Mouse (Mus musculus) limb, embryonic 11.5 days (tissue): ENCODE measurements around the gene Epn1. TPM values are rescaled to one million over a fixed set of nuclear protein-coding genes. Genes with fewer than 3 reads are reported as not detected.

ENCODE experiments used
- ATAC-seq: fragments of 200-750 bp; cut with Nextera tagmentation; 2 replicates; pipeline ENCODE4 v1.8.0; 2017; ENCODE audit warnings: low read depth; ENCODE audit not compliant: insufficient number of reproducible peaks, low FRiP score, low TSS enrichment
- DNase-seq: peaks from one replicate; pipeline ENCODE4 v3.0.0-alpha.2; 2015; ENCODE audit warnings: low spot score
- H3K27ac ChIP-seq: fragments of 300-500 bp; sonication (generic); replicated peaks from 2 replicates; pipeline ENCODE4 v1.5.1; 2014; ENCODE audit warnings: low read depth, mild to moderate bottlenecking, low read length
- H3K27me3 ChIP-seq: fragments of 300-500 bp; sonication (generic); 2 replicates; pipeline ENCODE4 v1.6.1; 2014; ENCODE audit warnings: mild to moderate bottlenecking, low read length, mixed read lengths; ENCODE audit not compliant: control insufficient read depth, insufficient read depth
- H3K36me3 ChIP-seq: fragments of 300-500 bp; sonication (generic); 2 replicates; pipeline ENCODE4 v1.6.1; 2014; ENCODE audit warnings: mild to moderate bottlenecking, low read length, moderate library complexity, mixed read lengths; ENCODE audit not compliant: control insufficient read depth, insufficient read depth
- H3K4me1 ChIP-seq: fragments of 300-500 bp; sonication (generic); 2 replicates; pipeline ENCODE4 v1.6.1; 2014; ENCODE audit warnings: low read length, mixed read lengths; ENCODE audit not compliant: control insufficient read depth, insufficient read depth
- H3K4me2 ChIP-seq: fragments of 300-500 bp; sonication (generic); 2 replicates; pipeline ENCODE4 v1.6.1; 2014; ENCODE audit warnings: low read depth, mild to moderate bottlenecking, moderate library complexity; ENCODE audit not compliant: severe bottlenecking
- H3K4me3 ChIP-seq: fragments of 300-500 bp; sonication (generic); 2 replicates; pipeline ENCODE4 v1.5.1; 2014; ENCODE audit warnings: low read depth, low read length
- H3K9ac ChIP-seq: fragments of 300-500 bp; sonication (generic); 2 replicates; pipeline ENCODE4 v1.6.1; 2014; ENCODE audit warnings: mild to moderate bottlenecking, low read length
- H3K9me3 ChIP-seq: fragments of 300-500 bp; sonication (generic); 2 replicates; pipeline ENCODE4 v1.6.1; 2016; ENCODE audit warnings: low read length; ENCODE audit not compliant: control insufficient read depth
- WGBS: fragments of 180-500 bp; shearing (Covaris S2); extraction: QIAGEN DNeasy Blood & Tissue Kit; methylation state at CpG from one replicate; pipeline ENCODE4 v1.1.7; 2014; 5-methylcytosine and 5-hydroxymethylcytosine counted together
- polyA plus RNA-seq: library from polyadenylated mRNA; unstranded; fragments of >200 nt; fragmentation: Nextera tagmentation; extraction: Ambion mirVana; gene quantifications from 2 replicates; pipeline ENCODE4 v1.2.1, GENCODE M21; 2014

The Epn1 gene
- polyA plus RNA-seq, 1 experiment from 2014 or later = 62.2 TPM

DNA sequence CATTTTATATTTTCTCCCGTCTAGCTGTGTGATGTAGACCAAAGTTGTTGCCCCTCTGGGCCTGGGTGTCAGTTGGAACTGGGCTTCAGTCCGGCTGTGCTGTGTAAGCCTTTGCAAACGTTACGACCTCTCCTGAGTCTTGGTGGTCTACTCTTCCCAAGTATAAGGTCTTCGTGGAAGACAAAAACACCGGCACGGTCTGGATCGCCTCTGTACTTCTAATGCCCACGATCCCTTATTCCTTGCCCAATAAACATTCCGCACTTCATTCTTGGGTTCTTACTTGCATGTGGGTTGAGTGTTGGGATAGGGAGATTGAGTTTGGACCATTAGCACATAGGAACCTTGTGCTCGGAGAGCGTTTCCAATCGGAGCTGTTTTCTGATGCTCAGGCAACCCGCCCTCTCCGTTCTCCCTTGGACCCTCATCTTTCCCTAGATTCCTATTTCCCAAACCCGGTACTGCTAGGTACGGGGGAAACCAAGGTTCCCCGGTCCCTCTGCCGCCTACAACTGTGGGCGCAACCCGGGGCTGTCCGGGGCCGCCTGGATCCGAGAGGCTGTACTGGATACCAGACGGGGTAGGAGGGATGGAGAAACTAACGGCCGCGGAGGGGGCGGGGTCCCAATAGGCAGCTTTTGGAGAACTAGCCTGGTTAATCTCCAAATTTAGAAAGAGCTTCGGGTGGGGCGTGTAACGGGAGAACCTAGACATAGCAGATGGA is 26.4 kb upstream of the Epn1 start:
- H3K27me3 ChIP-seq = peaks cover 63% of the 10 kb centered on the region
- H3K36me3 ChIP-seq = no peaks in the 10 kb centered on the region
- ATAC-seq (no peak), DNase-seq (peak; percentile 53)
- H3K4me3 ChIP-seq = peak overlapping the region; percentile 64
- 9% methylated on average over 32 of the region's 32 CpGs for WGBS
- H3K4me1 ChIP-seq = peaks cover 12% of the 10 kb centered on the region
- peak overlapping the region; percentile 48 for H3K4me2 ChIP-seq
- peaks cover 5% of the 10 kb centered on the region; the same call in 1 of the 2 replicates for H3K9me3 ChIP-seq
- no peak overlapping the region for H3K27ac ChIP-seq
- H3K9ac ChIP-seq = no peak overlapping the region

DNA sequence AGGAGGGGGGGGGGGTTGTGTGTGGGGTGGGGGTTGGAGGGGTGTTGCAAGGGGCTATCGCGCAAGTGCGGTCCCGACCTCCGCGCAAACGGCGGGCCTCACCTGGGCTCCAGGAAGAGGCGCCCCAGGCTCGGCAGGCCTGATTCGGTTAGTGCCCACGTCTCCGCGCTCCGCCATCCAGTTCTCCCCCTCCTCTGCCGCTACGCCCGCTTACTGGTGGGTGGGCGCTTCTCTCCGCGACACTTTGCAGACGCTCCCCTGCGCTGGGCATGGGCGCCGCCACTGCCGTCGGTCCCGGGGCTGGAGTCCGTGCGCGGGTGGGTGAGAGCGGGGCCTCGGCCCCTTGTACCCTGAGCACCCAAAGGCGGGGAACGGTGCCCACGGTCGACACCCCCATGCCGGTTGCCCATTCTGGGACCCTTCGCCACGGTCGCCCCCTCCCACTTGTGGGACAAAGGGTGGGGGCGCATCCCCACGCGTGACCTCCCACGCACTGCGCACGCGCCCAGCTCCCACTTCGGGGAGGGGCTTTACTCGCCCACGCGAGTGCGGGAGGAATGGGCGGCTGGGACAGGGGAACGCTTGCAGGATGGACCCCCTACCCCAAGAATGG is 23.3 kb upstream of the Epn1 start:
- peak overlapping the region; percentile 74 for H3K4me2 ChIP-seq
- no peaks in the 10 kb centered on the region for H3K36me3 ChIP-seq
- peaks cover 20% of the 10 kb centered on the region for H3K4me1 ChIP-seq
- peak overlapping the region; percentile 52 for H3K4me3 ChIP-seq
- WGBS = 3% methylated on average over 53 of the region's 55 CpGs
- H3K27ac ChIP-seq = no peak overlapping the region
- H3K9me3 ChIP-seq = peaks cover 5% of the 10 kb centered on the region; the same call in 1 of the 2 replicates
- peak overlapping the region; percentile 72 for H3K9ac ChIP-seq
- H3K27me3 ChIP-seq = peaks cover 63% of the 10 kb centered on the region
- DNase-seq = peak; percentile 65
- ATAC-seq = no peak

DNA sequence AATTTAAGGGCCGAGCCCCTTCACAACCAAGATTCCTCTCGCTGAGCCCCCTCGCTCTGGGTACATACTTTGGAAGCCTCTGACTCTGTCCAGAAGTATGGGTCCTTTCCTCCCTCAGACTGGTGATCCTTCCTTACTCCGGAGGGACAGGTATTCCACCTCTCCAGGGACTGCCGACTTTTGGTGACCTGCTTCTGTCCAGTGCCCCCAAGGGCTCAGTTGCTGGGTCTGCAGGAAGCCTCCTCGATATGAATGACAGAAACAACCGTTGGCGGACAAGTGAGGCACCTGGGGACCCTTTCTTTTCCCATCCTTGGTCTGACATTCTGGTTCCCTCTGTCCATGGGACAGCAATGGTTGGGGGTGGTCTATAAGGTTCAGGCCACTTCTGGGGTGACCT is 22.7 kb upstream of the Epn1 start:
- Histone ChIP-seq H3K36me3 (no peaks in the 10 kb centered on the region), H3K4me2 (peak overlapping the region; percentile 74), H3K27me3 (peaks cover 57% of the 10 kb centered on the region), H3K9me3 (peaks cover 5% of the 10 kb centered on the region; the same call in 1 of the 2 replicates), H3K9ac (peak overlapping the region; percentile 72), H3K4me3 (peak overlapping the region; percentile 52), H3K4me1 (peaks cover 17% of the 10 kb centered on the region), H3K27ac (no peak overlapping the region)
- 39% methylated on average over 8 of the region's 8 CpGs for WGBS
- no peak for ATAC-seq
- DNase-seq = no peak

DNA sequence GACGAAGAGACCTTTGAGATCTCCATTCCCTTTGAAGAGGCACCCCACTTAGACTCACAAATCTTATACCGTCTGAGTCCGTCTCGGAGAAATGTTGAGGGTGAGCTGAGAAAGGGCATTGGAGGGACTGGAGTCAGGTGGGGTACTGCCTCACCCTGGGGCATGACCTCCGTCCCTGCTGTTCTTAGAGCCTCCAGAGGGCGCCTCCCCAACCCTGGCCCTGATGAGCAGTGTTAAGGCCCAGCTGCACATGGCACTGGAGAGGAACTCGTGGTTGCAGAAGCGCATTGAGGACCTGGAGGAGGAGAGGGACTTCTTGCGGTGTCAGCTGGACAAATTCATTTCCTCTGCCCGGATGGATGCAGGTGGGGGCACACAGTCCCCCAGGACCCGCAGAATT is 22.2 kb upstream of the Epn1 start:
- 35% methylated on average over 11 of the region's 11 CpGs for WGBS
- Histone ChIP-seq H3K9ac (no peak overlapping the region), H3K4me3 (no peak overlapping the region), H3K36me3 (no peaks in the 10 kb centered on the region), H3K4me2 (peak overlapping the region; percentile 74; the same call in 1 of the 2 replicates), H3K27me3 (peaks cover 52% of the 10 kb centered on the region), H3K27ac (no peak overlapping the region), H3K4me1 (peaks cover 12% of the 10 kb centered on the region), H3K9me3 (peaks cover 5% of the 10 kb centered on the region; the same call in 1 of the 2 replicates)
- DNase-seq = no peak
- ATAC-seq = no peak

- no peak overlapping the region for H3K27ac ChIP-seq
- no peak for DNase-seq
- H3K27me3 ChIP-seq = peaks cover 44% of the 10 kb centered on the region
- ATAC-seq = no peak
- H3K4me2 ChIP-seq = no peak overlapping the region
- H3K36me3 ChIP-seq = no peaks in the 10 kb centered on the region
- H3K9me3 ChIP-seq = peaks cover 5% of the 10 kb centered on the region; the same call in 1 of the 2 replicates
- H3K4me1 ChIP-seq = peaks cover 8% of the 10 kb centered on the region
- H3K4me3 ChIP-seq = no peak overlapping the region
- no peak overlapping the region for H3K9ac ChIP-seq
- 93% methylated on average over 1 of the region's 1 CpGs for WGBS
Measured at GRCm38 (mm10) chr7:5058631-5059030, 21.4 kb upstream of the Epn1 start.

DNA sequence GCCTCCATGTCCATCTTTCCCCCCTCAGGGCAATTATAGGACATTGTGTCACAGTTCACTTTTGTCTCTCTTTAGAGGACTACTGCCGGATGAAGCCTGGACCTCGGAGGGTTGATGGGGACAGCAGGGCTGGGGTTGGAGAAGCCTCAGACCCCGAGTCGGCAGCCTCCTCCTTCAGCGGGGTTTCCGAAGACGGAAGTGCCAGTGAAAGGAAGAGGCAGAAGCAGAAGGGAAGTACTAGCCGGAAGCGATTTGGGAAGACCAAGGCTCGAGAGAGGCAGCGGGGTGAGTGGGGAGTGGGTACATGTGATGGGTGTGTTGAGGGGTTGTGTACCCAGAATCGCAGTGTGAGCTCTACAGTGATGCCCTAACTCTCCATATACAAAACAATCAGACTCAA is 20.6 kb upstream of the Epn1 start:
- Histone ChIP-seq H3K27me3 (peaks cover 36% of the 10 kb centered on the region), H3K4me2 (no peak overlapping the region), H3K4me3 (no peak overlapping the region), H3K27ac (no peak overlapping the region), H3K4me1 (peaks cover 8% of the 10 kb centered on the region), H3K9ac (no peak overlapping the region), H3K9me3 (peaks cover 5% of the 10 kb centered on the region; the same call in 1 of the 2 replicates), H3K36me3 (no peaks in the 10 kb centered on the region)
- 94% methylated on average over 12 of the region's 12 CpGs for WGBS
- ATAC-seq = no peak
- DNase-seq = no peak

GRCm38 (mm10) chr7:5060239-5060731 is 19.8 kb upstream of the Epn1 start:
- H3K4me2 ChIP-seq = peak overlapping the region; percentile 98
- ATAC-seq (peak; percentile 2; the same call in 1 of the 2 replicates), DNase-seq (peak; percentile 85)
- peaks cover 5% of the 10 kb centered on the region; the same call in 1 of the 2 replicates for H3K9me3 ChIP-seq
- H3K27ac ChIP-seq = peak overlapping the region; percentile 95
- WGBS = 2% methylated on average over 27 of the region's 27 CpGs
- H3K9ac ChIP-seq = peak overlapping the region; percentile 85
- H3K27me3 ChIP-seq = peaks cover 28% of the 10 kb centered on the region
- peaks cover 8% of the 10 kb centered on the region for H3K4me1 ChIP-seq
- H3K36me3 ChIP-seq = no peaks in the 10 kb centered on the region; the same call in 1 of the 2 replicates
- peak overlapping the region; percentile 72 for H3K4me3 ChIP-seq

DNA sequence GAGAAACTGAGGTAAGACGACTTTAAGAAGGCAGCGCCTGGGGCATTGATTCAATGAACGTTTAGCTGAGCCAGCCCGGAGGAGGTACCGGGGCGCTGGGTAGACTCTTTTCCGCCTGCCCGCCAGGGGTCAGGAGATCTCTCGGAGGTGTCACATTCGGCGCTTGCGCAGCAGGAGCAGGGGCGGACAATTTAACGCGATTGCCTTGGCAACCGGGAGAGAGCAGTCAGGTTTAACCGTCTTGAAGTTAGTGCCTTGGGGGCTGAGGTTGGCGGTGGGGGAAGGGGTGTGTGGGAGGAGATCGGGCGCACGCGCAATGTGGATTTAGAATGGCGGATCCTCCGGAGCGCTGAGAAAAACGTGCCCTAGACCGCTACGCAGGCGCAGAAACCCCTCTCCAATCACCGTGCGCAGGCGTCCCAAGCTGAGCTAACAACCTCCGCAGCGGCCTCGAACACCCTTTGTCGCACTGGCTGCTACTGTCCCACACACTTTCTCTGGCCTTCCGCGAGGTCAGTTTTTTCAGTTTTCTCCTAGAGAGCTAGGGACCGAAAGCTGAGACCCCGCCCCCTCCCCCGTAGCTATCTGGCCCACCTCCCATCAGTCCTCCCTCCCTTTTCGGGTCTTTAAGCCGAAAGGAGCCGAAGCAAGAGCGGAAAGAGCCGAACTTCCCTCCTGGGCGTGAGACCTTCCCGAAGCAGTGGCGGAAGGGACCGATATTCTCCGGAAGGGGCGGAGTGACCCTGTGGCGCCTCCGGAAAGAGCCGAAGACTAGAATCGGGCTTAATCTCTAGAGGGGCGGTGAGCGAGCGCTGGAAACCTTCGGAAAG is 18.9 kb upstream of the Epn1 start:
- Histone ChIP-seq H3K27ac (peak overlapping the region; percentile 95), H3K36me3 (peaks cover 3% of the 10 kb centered on the region; the same call in 1 of the 2 replicates), H3K27me3 (peaks cover 19% of the 10 kb centered on the region), H3K4me2 (peak overlapping the region; percentile 98), H3K4me1 (peaks cover 8% of the 10 kb centered on the region), H3K9ac (peak overlapping the region; percentile 85), H3K4me3 (peak overlapping the region; percentile 72), H3K9me3 (peaks cover 5% of the 10 kb centered on the region; the same call in 1 of the 2 replicates)
- DNase-seq (peak; percentile 97), ATAC-seq (peak; percentile 85)
- under 1% methylated on average over 60 of the region's 60 CpGs for WGBS
